Mouse (Mus musculus): ENCODE measurements around the gene L2hgdh.

DNA sequence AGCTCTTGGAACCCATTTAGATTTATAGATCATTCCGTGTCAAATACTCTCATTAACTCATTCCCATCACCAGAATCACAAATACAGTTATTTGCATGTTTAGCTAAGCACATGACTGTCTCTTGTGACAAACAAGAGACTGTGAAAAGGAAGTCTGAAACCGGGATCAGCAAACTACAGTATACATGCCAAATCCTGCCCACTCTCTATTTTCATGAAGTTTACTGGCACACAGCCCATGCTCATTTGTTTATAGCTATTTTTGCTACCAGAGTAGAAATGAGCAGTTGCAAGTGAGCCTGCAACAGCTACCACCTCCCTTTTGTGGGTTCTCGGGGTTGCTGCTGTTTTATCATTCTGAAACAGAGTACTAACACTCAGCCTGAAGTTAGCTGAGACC lies 79.8 kb downstream of the L2hgdh start:
- TF ChIP-seq POLR2A (IDR thresholded peaks at IDR 0.05; ENCODE audit: extremely low read depth, insufficient read depth, low read length) (no peak), CTCF (IDR thresholded peaks at IDR 0.05; ENCODE audit: low read depth, low read length) (no peak)
